Mouse (Mus musculus): Measurements from ENCODE around the gene Eif3k.

DNA sequence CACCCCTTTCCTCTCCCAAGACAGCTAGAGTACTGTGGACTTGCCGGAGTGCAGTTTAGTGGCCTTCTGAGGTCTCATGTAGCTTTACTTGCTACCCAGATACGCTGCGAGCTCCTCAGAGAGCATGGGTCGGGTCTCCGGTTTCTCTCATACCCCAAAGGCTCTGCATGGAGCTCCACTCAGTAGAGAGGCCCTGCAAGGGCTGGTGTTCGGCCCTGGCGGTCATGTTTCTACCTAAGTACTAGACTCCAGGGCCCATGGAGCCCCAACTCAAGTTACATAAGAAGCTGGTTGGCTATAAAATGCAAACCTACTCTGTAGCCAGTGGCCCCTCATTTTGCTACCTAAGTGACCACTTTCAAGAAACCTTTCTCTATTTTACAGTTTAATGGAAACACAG lies 32.9 kb downstream of the Eif3k start:
- TF ChIP-seq CTCF (conservative IDR thresholded peaks at IDR 0.05; ENCODE audit: low read length) = no peak
- TF ChIP-seq NANOG (IDR thresholded peaks at IDR 0.05; ENCODE audit: borderline replicate concordance, low read length) = no peak
- TF ChIP-seq POU5F1 (IDR thresholded peaks at IDR 0.05; ENCODE audit: borderline replicate concordance, low read length) = no peak
